Mouse (Mus musculus): ENCODE results near the gene Gcn1l1. TPM values are rescaled to one million over a fixed set of nuclear protein-coding genes. Genes with fewer than 3 reads are reported as not detected.

The Gcn1l1 gene
- total RNA-seq, 2 experiments from 2014 or later = 70.7 to 73.2 TPM

GRCm38 (mm10) chr5:115629672-115630071 lies 64.6 kb downstream of the Gcn1l1 start:
- no peak overlapping the region for H3K4me3 ChIP-seq
- no peak for DNase-seq (ENCODE audit: extremely low spot score in 1 of 2, low spot score in 2 of 2)
- intact Hi-C loops (cut with DNase I) = no loop called here
- H3K27ac ChIP-seq = no peak overlapping the region
- TF ChIP-seq CTCF (IDR thresholded peaks at IDR 0.05) = no peak

- H3K4me3 ChIP-seq = no peak overlapping the region
- no peak overlapping the region for H3K27ac ChIP-seq
- no peak for TF ChIP-seq CTCF (IDR thresholded peaks at IDR 0.05)
- intact Hi-C loops (cut with DNase I) = no loop called here
- DNase-seq (ENCODE audit: extremely low spot score in 1 of 2, low spot score in 2 of 2) = no peak
Measured at GRCm38 (mm10) chr5:115630291-115630690, 65.2 kb downstream of the Gcn1l1 start.

- no peak; the same call in 1 of the 2 replicates for TF ChIP-seq CTCF (IDR thresholded peaks at IDR 0.05)
- intact Hi-C loops (cut with DNase I) = no loop called here
- Histone ChIP-seq H3K4me3 (peak within 1 kb of the TSS; percentile 71), H3K27ac (peak within 1 kb of the TSS; percentile 93)
- peak; percentile 93 to 95 for DNase-seq (ENCODE audit: extremely low spot score in 1 of 2, low spot score in 2 of 2)
Measured at GRCm38 (mm10) chr5:115631505-115632357, 66.7 kb downstream of the Gcn1l1 start, which contains the start of gene Rab35. Rab35 (plus strand) TSS chr5:115631908.

- no peak for DNase-seq (ENCODE audit: extremely low spot score in 1 of 2, low spot score in 2 of 2)
- intact Hi-C loops (cut with DNase I) = no loop called here
- Histone ChIP-seq H3K4me3 (peak overlapping the region; percentile 71), H3K27ac (peak overlapping the region; percentile 80)
- TF ChIP-seq CTCF (IDR thresholded peaks at IDR 0.05) = no peak
Measured at GRCm38 (mm10) chr5:115632358-115632714, 67.3 kb downstream of the Gcn1l1 start.

GRCm38 (mm10) chr5:115633060-115633459 lies 68.0 kb downstream of the Gcn1l1 start:
- no peak for DNase-seq (ENCODE audit: extremely low spot score in 1 of 2, low spot score in 2 of 2)
- intact Hi-C loops (cut with DNase I) = no loop called here
- Histone ChIP-seq H3K4me3 (peak overlapping the region; percentile 71), H3K27ac (no peak overlapping the region)
- no peak for TF ChIP-seq CTCF (IDR thresholded peaks at IDR 0.05)

GRCm38 (mm10) chr5:115634046-115634445 lies 69.0 kb downstream of the Gcn1l1 start:
- no peak for TF ChIP-seq CTCF (IDR thresholded peaks at IDR 0.05)
- intact Hi-C loops (cut with DNase I) = no loop called here
- Histone ChIP-seq H3K4me3 (no peak overlapping the region), H3K27ac (no peak overlapping the region)
- DNase-seq (ENCODE audit: extremely low spot score in 1 of 2, low spot score in 2 of 2) = no peak

- Histone ChIP-seq H3K4me3 (no peak overlapping the region), H3K27ac (no peak overlapping the region)
- no peak for TF ChIP-seq CTCF (IDR thresholded peaks at IDR 0.05)
- intact Hi-C loops (cut with DNase I) = no loop called here
- DNase-seq (ENCODE audit: extremely low spot score in 1 of 2, low spot score in 2 of 2) = no peak
Measured at GRCm38 (mm10) chr5:115635536-115635935, 70.5 kb downstream of the Gcn1l1 start.

- TF ChIP-seq CTCF (IDR thresholded peaks at IDR 0.05) = peak; percentile 31
- Histone ChIP-seq H3K27ac (no peak overlapping the region), H3K4me3 (no peak overlapping the region)
- intact Hi-C loops (cut with DNase I) = no loop called here
- no peak for DNase-seq (ENCODE audit: extremely low spot score in 1 of 2, low spot score in 2 of 2)
Measured at GRCm38 (mm10) chr5:115644192-115644591, 79.1 kb downstream of the Gcn1l1 start.

- TF ChIP-seq CTCF (IDR thresholded peaks at IDR 0.05) = no peak
- H3K4me3 ChIP-seq = no peak overlapping the region
- intact Hi-C loops (cut with DNase I) = no loop called here
- H3K27ac ChIP-seq = no peak overlapping the region; the same call in 1 of the 2 replicates
- no peak for DNase-seq (ENCODE audit: extremely low spot score in 1 of 2, low spot score in 2 of 2)
Measured at GRCm38 (mm10) chr5:115648876-115649275, 83.8 kb downstream of the Gcn1l1 start.

GRCm38 (mm10) chr5:115649699-115650098 lies 84.6 kb downstream of the Gcn1l1 start:
- intact Hi-C loops (cut with DNase I) = loop anchor here (5.0 kb wide), 1 partner anchor 258 kb away; no protein-coding TSS in a partner anchor
- Histone ChIP-seq H3K4me3 (no peak overlapping the region), H3K27ac (no peak overlapping the region)
- DNase-seq (ENCODE audit: extremely low spot score in 1 of 2, low spot score in 2 of 2) = no peak
- no peak for TF ChIP-seq CTCF (IDR thresholded peaks at IDR 0.05)

GRCm38 (mm10) chr5:115650885-115651284 lies 85.8 kb downstream of the Gcn1l1 start:
- no peak for TF ChIP-seq CTCF (IDR thresholded peaks at IDR 0.05)
- intact Hi-C loops (cut with DNase I) = loop anchor here (5.0 kb wide), 1 partner anchor 256 kb away; no protein-coding TSS in a partner anchor
- Histone ChIP-seq H3K27ac (no peak overlapping the region), H3K4me3 (no peak overlapping the region)
- no peak for DNase-seq (ENCODE audit: extremely low spot score in 1 of 2, low spot score in 2 of 2)

GRCm38 (mm10) chr5:115651821-115652220 lies 86.8 kb downstream of the Gcn1l1 start:
- no peak for TF ChIP-seq CTCF (IDR thresholded peaks at IDR 0.05)
- no peak for DNase-seq (ENCODE audit: extremely low spot score in 1 of 2, low spot score in 2 of 2)
- intact Hi-C loops (cut with DNase I) = loop anchor here (2.0 to 5.0 kb wide), 2 partner anchors 79 to 255 kb away; partner anchors contain the start of gene Bicdl1
- H3K4me3 ChIP-seq = peak overlapping the region; percentile 55
- H3K27ac ChIP-seq = peak overlapping the region; percentile 79; the same call in 1 of the 2 replicates
